Mouse (Mus musculus) cortical plate, adult 2 months (tissue): ENCODE measurements around the gene Dazap1. TPM values are rescaled to one million over a fixed set of nuclear protein-coding genes. Genes with fewer than 3 reads are reported as not detected.
A peak's percentile ranks its signal among the peaks of the same experiment; 100 is the strongest.

Source experiments
- H3K27ac ChIP-seq: fragments of 200-500 bp; 2 replicates; pipeline ENCODE4 v1.5.1; 2012; ENCODE audit warnings: low read length, control low read depth, inconsistent platforms; ENCODE audit not compliant: insufficient read depth
- H3K4me1 ChIP-seq: fragments of 200-500 bp; 2 replicates; pipeline ENCODE4 v1.6.1; 2011; ENCODE audit warnings: low read length; ENCODE audit not compliant: control insufficient read depth, insufficient read depth
- H3K4me3 ChIP-seq: fragments of 200-500 bp; 2 replicates; pipeline ENCODE4 v1.5.1; 2011; ENCODE audit warnings: mild to moderate bottlenecking, low read length, control low read depth; ENCODE audit not compliant: insufficient read depth
- CTCF ChIP-seq: fragments of 200-500 bp; IDR thresholded peaks from 2 replicates; pipeline ENCODE4 v1.5.1; 2011; ENCODE audit warnings: mild to moderate bottlenecking, control low read depth, low read length; ENCODE audit not compliant: insufficient read depth; ENCODE audit errors: extremely low read depth
- POLR2A ChIP-seq: fragments of 200-500 bp; IDR thresholded peaks from 2 replicates; pipeline ENCODE4 v1.6.1; 2011; ENCODE audit warnings: mild to moderate bottlenecking, low read length, control low read depth; ENCODE audit not compliant: insufficient read depth; ENCODE audit errors: extremely low read depth
- polyA plus RNA-seq: library from polyadenylated mRNA; depleted of rRNA; stranded (reverse); fragments of >200 nt; gene quantifications from 2 replicates; pipeline ENCODE4 v1.2.3, GENCODE M21; 2012

Dazap1 gene
- polyA plus RNA-seq, 1 experiment: 65.4 TPM

DNA sequence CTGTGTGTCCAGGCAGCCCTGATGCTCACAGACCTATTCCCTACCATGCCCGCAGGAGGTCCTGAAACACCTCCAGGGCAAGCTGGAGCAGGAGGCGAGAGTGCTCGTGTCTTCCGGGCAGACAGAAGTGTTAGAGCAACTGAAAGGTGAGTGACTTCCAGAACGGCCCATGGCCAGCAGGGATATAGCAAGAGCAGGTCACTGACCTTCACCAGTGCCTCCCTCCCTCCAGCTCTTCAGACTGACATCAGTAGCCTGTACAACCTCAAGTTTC, 40.7 kb downstream of the Dazap1 start:
- Histone ChIP-seq H3K4me3 (0 out of 2 replicates have a peak overlapping the region, but pooled peaks have one; percentile 7), H3K27ac (peak overlapping the region; percentile 78; the same call in 1 of the 2 replicates), H3K4me1 (peaks cover 13% of the 10 kb centered on the region)
- TF ChIP-seq POLR2A (no peak), CTCF (no peak)

DNA sequence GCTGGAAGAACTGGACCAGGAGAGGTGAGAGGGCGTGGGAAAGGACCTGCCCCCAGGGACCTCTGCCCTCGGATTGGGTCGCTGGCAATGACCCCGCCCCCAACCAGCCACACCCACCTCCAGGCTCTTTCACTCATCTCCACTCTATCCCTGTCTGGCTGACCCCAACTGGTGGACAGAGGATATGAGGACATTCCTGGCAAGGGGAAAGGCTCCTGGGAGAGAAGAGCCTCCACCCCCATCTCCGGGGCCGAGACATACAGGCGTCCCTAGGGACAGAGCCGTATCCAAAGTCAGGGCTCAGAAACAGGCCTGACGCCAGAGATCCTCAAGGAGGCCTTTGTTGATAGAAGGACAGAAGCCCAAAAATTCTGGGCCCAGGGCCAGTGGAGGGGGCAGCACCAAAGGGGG, 41.2 kb downstream of the Dazap1 start:
- H3K27ac ChIP-seq: peak overlapping the region; percentile 78; the same call in 1 of the 2 replicates
- peaks cover 11% of the 10 kb centered on the region for H3K4me1 ChIP-seq
- TF ChIP-seq POLR2A: no peak
- TF ChIP-seq CTCF: no peak
- H3K4me3 ChIP-seq: no peak overlapping the region

DNA sequence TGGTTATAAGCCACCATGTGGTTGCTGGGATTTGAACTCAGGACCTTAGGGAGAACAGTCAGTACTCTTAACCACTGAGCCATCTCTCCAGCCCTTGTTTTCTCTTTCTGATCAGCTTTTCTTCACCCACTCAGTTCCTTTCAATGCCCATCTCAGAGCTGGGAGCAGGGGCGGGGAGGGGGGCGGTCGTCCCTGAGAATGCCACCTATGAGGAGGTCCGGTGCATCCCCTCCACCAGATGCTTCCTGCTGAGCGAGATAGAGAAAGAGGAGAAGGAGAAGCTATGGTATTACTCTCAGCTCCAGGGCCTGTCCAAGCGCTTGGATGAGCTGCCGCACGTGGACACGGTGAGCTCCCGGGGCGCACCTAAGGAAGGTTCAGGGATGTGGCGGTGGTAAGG, 43.2 kb downstream of the Dazap1 start:
- peaks cover 8% of the 10 kb centered on the region for H3K4me1 ChIP-seq
- TF ChIP-seq POLR2A (no peak), CTCF (no peak)
- H3K4me3 ChIP-seq: no peak overlapping the region
- H3K27ac ChIP-seq: no peak overlapping the region

DNA sequence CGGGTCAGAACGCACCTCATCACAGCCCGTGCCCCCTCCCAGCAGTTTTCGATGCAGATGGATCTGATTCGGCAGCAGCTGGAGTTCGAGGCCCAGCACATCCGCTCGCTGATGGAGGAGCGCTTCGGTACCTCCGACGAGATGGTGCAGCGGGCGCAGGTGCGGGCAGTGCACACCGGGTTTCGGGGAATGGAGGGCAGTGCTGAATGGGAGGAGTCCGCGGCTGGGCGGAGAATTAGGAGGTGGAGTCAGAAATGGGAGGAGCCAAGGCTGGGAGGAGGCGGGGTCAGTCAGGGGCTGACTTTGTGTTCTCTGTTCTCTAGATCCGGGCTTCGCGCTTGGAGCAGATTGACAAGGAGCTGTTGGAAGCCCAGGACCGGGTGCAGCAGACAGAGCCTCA, 43.6 kb downstream of the Dazap1 start:
- Histone ChIP-seq H3K4me3 (no peak overlapping the region), H3K27ac (no peak overlapping the region), H3K4me1 (peaks cover 8% of the 10 kb centered on the region)
- TF ChIP-seq CTCF (no peak), POLR2A (no peak)

DNA sequence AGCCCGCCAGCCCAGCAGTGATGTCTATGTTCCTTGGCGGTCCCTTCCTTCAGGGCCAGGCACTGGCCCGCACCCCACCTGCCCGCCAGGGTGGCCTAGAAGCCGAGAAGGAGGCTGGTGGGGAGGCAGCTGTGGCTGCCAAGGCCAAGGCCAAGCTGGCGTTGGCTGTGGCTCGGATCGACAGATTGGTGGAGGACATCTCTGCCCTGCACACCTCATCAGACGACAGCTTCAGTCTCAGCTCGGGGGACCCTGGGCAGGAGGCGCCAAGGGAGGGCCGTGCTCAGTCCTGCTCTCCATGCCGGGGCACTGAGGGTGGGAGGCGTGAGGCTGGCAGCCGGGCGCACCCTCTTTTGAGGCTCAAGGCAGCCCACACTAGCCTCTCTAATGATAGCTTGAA, 50.3 kb downstream of the Dazap1 start:
- H3K27ac ChIP-seq: no peak overlapping the region
- no peak overlapping the region for H3K4me3 ChIP-seq
- no peaks in the 10 kb centered on the region for H3K4me1 ChIP-seq
- TF ChIP-seq CTCF: no peak
- no peak for TF ChIP-seq POLR2A

DNA sequence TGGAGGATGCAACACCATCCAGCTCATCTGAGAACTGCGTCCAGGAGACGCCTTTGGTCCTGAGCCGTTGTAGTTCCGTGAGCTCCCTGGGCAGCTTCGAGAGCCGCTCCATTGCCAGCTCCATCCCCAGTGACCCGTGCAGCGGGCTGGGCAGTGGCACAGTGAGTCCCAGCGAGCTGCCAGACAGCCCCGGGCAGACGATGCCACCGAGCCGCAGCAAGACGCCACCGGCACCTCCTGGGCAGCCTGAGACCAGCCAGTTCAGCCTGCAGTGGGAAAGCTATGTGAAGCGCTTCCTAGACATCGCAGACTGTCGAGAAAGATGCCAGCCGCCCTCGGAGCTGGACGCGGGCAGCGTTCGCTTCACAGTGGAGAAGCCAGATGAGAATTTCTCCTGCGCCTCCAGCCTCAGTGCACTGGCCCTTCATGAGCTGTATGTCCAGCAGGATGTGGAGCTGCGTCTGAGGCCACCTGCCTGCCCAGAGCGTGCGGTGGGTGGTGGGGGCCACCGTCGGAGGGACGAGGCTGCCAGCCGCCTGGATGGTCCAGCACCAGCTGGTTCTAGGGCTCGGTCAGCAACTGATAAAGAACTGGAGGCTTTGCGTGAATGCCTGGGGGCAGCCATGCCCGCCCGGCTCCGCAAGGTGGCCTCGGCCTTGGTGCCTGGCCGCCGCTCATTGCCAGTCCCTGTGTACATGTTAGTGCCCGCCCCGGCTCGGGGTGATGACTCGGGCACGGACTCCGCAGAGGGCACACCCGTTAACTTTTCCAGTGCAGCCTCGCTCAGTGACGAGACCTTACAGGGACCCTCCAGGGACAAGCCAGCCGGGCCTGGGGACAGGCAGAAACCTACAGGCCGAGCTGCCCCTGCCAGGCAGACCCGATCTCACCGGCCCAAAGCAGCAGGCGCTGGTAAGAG, 51.6 kb downstream of the Dazap1 start:
- Histone ChIP-seq H3K27ac (no peak overlapping the region), H3K4me3 (no peak overlapping the region), H3K4me1 (no peaks in the 10 kb centered on the region)
- TF ChIP-seq CTCF (no peak), POLR2A (no peak)

DNA sequence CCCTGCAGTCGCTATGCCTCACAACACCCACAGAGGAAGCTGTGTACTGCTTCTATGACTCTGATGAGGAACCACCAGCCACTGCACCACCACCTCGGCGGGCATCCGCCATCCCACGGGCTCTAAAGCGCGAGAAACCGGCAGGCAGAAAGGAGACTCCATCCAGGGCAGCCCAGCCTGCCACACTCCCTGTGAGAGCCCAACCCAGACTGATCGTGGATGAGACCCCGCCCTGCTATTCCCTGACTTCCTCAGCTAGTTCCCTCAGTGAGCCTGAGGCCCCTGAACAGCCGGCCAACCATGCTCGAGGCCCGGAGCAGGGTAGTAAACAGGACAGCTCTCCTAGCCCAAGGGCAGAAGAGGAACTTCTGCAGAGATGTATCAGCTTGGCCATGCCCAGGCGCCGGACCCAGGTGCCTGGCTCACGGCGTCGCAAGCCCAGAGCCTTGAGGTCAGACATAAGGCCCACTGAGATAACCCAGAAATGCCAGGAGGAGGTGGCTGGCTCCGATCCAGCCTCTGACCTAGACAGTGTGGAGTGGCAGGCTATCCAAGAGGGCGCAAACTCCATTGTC, 52.4 kb downstream of the Dazap1 start:
- Histone ChIP-seq H3K4me3 (no peak overlapping the region), H3K27ac (no peak overlapping the region), H3K4me1 (no peaks in the 10 kb centered on the region)
- TF ChIP-seq POLR2A (no peak), CTCF (no peak)

DNA sequence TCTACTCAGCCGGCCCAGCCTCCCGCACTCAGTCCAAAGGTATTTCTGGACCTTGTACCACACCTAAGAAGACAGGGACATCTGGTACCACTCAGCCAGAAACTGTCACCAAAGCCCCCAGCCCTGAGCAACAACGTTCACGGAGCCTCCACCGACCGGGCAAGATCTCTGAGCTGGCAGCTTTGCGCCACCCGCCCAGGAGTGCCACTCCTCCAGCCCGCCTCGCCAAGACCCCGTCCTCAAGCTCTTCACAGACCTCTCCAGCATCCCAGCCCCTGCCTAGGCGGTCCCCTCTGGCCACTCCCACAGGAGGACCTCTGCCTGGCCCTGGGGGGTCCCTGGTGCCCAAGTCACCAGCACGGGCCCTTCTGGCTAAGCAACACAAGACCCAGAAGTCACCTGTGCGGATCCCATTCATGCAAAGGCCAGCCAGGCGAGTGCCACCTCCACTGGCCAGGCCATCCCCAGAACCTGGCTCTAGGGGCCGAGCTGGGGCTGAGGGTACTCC, 53.3 kb downstream of the Dazap1 start:
- no peak for TF ChIP-seq POLR2A
- no peak for TF ChIP-seq CTCF
- H3K4me3 ChIP-seq: no peak overlapping the region
- H3K4me1 ChIP-seq: peaks cover 4% of the 10 kb centered on the region
- H3K27ac ChIP-seq: no peak overlapping the region

DNA sequence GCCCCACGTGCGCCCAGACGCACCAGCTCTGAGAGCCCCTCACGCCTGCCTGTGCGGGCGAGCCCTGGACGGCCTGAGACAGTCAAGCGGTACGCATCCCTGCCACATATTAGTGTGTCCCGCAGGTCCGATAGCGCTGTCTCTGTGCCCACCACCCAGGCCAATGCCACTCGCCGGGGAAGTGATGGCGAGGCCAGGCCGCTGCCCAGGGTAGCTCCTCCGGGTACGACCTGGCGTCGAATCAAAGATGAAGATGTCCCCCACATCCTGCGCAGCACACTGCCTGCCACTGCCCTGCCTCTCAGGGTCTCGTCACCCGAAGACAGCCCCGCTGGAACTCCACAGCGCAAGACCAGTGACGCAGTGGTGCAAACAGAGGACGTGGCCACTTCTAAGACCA, 54.0 kb downstream of the Dazap1 start:
- H3K4me1 ChIP-seq: peaks cover 5% of the 10 kb centered on the region
- no peak overlapping the region for H3K4me3 ChIP-seq
- TF ChIP-seq POLR2A (no peak), CTCF (no peak)
- no peak overlapping the region for H3K27ac ChIP-seq

DNA sequence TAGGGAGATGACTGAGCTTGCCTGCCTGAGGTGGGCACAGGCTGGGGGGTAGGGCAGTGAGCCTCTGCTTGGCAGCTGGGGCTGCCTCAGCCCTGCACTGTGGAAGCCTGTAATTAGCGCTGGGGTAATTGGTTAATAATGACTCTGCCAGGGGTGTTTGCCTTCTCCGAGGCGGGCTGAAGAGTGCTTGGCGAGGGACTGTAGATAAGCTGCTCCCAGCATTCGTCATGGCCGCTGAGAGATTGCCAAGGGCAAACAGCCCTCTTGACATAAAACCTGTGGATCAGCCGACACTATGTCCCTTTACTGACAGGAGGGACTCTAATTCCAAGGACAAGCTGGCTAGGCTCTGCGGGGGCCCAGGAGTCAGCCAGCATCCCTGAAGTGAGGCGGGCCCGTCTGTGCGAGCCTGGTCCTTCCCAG, 55.1 kb downstream of the Dazap1 start:
- H3K4me3 ChIP-seq: no peak overlapping the region
- H3K27ac ChIP-seq: peak overlapping the region; percentile 0; the same call in 1 of the 2 replicates
- H3K4me1 ChIP-seq: peaks cover 5% of the 10 kb centered on the region
- TF ChIP-seq POLR2A (no peak), CTCF (no peak)
